Mouse (Mus musculus) lung, postnatal 0 days (tissue): ENCODE results near the gene Trappc6b.

Experiments used
- CTCF ChIP-seq: IDR thresholded peaks from 2 replicates; pipeline ENCODE4 v1.5.1; 2016; ENCODE audit warnings: antibody characterized with exemption, mild to moderate bottlenecking
- EP300 ChIP-seq: IDR thresholded peaks from 2 replicates; pipeline ENCODE4 v1.6.1; 2016; ENCODE audit warnings: antibody characterized with exemption, mild to moderate bottlenecking, control low read depth

GRCm38 (mm10) chr12:59011275-59011843 lies 49.9 kb downstream of the Trappc6b start:
- no peak for TF ChIP-seq CTCF
- TF ChIP-seq EP300: no peak
